Mouse (Mus musculus) forebrain, postnatal 0 days (tissue): ENCODE measurements at regions not wholly inside any gene's neighbourhood (a gene's known extent, or its start where the extent isn't known, plus 50 kb on each side); places are given as distances from the start of the nearest gene placed in this dataset.
A peak's percentile ranks its signal among the peaks of the same experiment; 100 is the strongest.

Experiments
- ATAC-seq: fragments of 200-750 bp; cut with Nextera tagmentation; 2 replicates; pipeline ENCODE4 v1.8.0; 2017; ENCODE audit warnings: mild to moderate bottlenecking, moderate library complexity
- DNase-seq: peaks from one replicate; pipeline ENCODE4 v3.0.0-alpha.2; 2015
- H3K27ac ChIP-seq: fragments of 300-500 bp; sonication (generic); 2 replicates; pipeline ENCODE4 v1.5.1; 2014; ENCODE audit warnings: low read depth, mild to moderate bottlenecking, antibody characterized with exemption, low read length, moderate library complexity, mixed read lengths
- H3K27me3 ChIP-seq: fragments of 300-500 bp; sonication (generic); 2 replicates; pipeline ENCODE4 v1.6.1; 2014; ENCODE audit warnings: mild to moderate bottlenecking, low read length, mixed read lengths; ENCODE audit not compliant: insufficient read depth
- H3K36me3 ChIP-seq: fragments of 300-500 bp; sonication (generic); 2 replicates; pipeline ENCODE4 v1.6.1; 2014; ENCODE audit warnings: mild to moderate bottlenecking, moderate library complexity; ENCODE audit not compliant: insufficient read depth
- H3K4me1 ChIP-seq: fragments of 300-500 bp; sonication (generic); 2 replicates; pipeline ENCODE4 v1.6.1; 2014; ENCODE audit warnings: antibody characterized with exemption; ENCODE audit not compliant: insufficient read depth
- H3K4me2 ChIP-seq: fragments of 300-500 bp; sonication (generic); 2 replicates; pipeline ENCODE4 v1.6.1; 2014; ENCODE audit warnings: low read depth, mild to moderate bottlenecking, moderate library complexity
- H3K4me3 ChIP-seq: fragments of 300-500 bp; sonication (generic); 2 replicates; pipeline ENCODE4 v1.5.1; 2014; ENCODE audit warnings: low read depth, low read length, mixed read lengths
- H3K9ac ChIP-seq: fragments of 300-500 bp; sonication (generic); 2 replicates; pipeline ENCODE4 v1.6.1; 2014; ENCODE audit warnings: mild to moderate bottlenecking
- H3K9me3 ChIP-seq: fragments of 300-500 bp; sonication (generic); 2 replicates; pipeline ENCODE4 v1.6.1; 2016; ENCODE audit warnings: low read length
- CTCF ChIP-seq: sonication (generic); IDR thresholded peaks from 2 replicates; pipeline ENCODE4 v1.5.1; 2016; ENCODE audit warnings: antibody characterized with exemption, control low read depth, low read depth
- WGBS: fragments of 180-500 bp; shearing (Covaris S2); extraction: QIAGEN DNeasy Blood & Tissue Kit; methylation state at CpG from one replicate; pipeline ENCODE4 v1.1.7; 2014; 5-methylcytosine and 5-hydroxymethylcytosine counted together

DNA sequence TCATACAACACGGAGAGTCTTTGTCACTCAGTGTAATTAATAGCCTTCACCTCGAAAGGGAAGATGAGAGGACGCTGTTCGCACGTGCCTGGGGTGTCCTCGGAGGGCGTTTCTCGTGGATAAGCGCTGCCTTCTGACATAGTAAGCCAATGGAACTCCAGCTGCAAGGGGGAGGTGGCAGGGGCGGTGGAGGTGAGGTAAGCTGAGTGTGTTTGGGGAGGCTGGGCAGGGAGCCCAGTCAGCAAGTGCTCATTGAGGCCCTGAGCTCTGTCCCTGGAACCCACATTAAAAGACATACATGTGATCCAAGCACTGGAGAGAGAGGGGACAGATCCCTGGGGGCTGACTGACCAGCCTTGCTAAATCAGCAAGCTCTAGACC is 234.1 kb downstream of the Setd4 start:
- Histone ChIP-seq H3K4me1 (peaks cover 7% of the 10 kb centered on the region; the same call in 1 of the 2 replicates), H3K27me3 (no peaks in the 10 kb centered on the region), H3K9ac (no peak overlapping the region), H3K27ac (0 out of 2 replicates have a peak overlapping the region, but pooled peaks have one; percentile 9), H3K9me3 (no peaks in the 10 kb centered on the region), H3K36me3 (no peaks in the 10 kb centered on the region), H3K4me3 (no peak overlapping the region), H3K4me2 (no peak overlapping the region)
- WGBS = 39% methylated on average over 10 of the region's 10 CpGs
- DNase-seq (no peak), ATAC-seq (peak; percentile 47)
- no peak for TF ChIP-seq CTCF

DNA sequence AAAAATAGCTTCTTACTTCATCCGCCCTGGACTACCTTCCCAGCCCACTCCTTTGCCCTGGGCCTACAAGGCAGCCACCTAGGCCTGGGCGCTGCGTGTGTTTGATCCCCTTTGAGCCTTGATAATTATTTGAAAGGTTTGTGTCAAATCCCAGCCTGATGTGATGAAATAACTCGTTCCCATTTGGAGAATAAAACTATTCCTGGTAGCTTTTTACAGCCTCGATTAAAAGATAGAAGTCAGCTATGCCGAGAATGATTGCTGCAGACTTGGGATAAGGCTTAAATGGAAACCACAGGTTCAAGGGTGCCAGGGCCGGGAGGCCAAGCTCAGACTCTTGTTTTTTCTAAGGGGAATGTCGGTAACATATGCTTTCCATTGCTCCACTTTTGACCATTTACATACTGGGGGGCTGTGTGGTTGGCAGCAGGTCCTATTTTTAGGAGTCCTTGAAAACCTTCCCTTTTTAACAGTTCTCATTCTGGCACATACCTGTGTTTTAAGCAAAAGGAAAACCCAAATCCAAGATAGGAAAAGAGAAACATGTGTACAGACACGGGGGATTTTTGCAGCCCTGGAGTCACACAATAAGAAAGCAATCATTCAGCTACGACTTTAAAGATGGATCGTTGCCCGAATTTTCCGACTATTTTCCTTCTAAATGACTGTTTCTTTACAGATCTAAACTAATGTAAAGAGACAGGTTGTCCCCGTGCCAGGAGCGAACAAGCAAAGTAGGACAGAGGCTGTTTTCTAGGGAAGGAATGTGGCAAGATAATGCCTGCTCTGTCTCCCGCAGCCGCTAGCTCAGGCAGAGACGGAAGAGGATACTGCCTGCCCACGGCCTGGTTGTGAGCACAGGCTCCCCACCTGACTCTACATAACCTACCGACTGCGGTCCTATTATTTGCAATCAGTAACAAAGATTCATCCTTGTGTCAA is 234.8 kb downstream of the Setd4 start:
- TF ChIP-seq CTCF = no peak
- H3K36me3 ChIP-seq = no peaks in the 10 kb centered on the region
- H3K4me1 ChIP-seq = peaks cover 7% of the 10 kb centered on the region; the same call in 1 of the 2 replicates
- H3K27ac ChIP-seq = 0 out of 2 replicates have a peak overlapping the region, but pooled peaks have one; percentile 9
- no peaks in the 10 kb centered on the region for H3K27me3 ChIP-seq
- no peaks in the 10 kb centered on the region for H3K9me3 ChIP-seq
- H3K4me3 ChIP-seq = no peak overlapping the region
- ATAC-seq (peak; percentile 61), DNase-seq (peak; percentile 57)
- no peak overlapping the region for H3K4me2 ChIP-seq
- H3K9ac ChIP-seq = no peak overlapping the region
- WGBS = 37% methylated on average over 21 of the region's 21 CpGs

GRCm38 (mm10) chr16:93367995-93368394 is 235.9 kb downstream of the Setd4 start:
- no peaks in the 10 kb centered on the region for H3K9me3 ChIP-seq
- H3K4me1 ChIP-seq = peaks cover 7% of the 10 kb centered on the region; the same call in 1 of the 2 replicates
- H3K27ac ChIP-seq = no peak overlapping the region
- ATAC-seq (no peak), DNase-seq (no peak)
- H3K4me2 ChIP-seq = no peak overlapping the region
- H3K27me3 ChIP-seq = no peaks in the 10 kb centered on the region
- H3K4me3 ChIP-seq = no peak overlapping the region
- WGBS = 86% methylated on average over 6 of the region's 6 CpGs
- H3K36me3 ChIP-seq = no peaks in the 10 kb centered on the region
- no peak for TF ChIP-seq CTCF
- H3K9ac ChIP-seq = no peak overlapping the region

DNA sequence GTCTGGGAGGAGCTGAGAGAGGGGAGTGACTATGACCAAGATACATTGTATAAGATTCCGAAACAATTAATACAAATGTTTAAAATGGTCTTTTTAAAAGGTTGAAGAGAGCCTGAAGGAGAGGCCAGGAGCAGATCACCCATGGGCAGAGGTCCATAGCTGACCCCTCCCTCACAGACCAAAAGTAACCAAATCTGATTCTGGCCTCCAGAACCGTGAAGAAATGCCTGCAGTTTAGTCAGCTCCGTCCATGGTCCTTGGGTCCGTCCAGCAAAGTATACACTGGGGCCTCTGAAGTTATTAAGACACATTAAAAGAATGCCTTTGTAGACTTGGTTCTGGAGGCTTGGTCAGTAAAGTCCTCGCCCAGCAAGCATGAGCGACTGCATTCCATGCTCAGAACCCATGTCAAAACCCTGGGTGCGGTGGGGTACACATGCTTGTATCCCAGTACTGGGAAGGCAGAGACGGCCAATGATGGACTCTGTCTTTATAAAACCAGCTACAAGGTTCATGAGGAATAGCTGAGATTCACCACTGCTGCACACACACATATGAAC is 236.5 kb downstream of the Setd4 start:
- no peak overlapping the region for H3K4me3 ChIP-seq
- H3K4me2 ChIP-seq = no peak overlapping the region
- WGBS = 94% methylated on average over 8 of the region's 8 CpGs
- DNase-seq (no peak), ATAC-seq (no peak)
- H3K36me3 ChIP-seq = no peaks in the 10 kb centered on the region
- H3K27me3 ChIP-seq = no peaks in the 10 kb centered on the region
- TF ChIP-seq CTCF = no peak
- H3K9me3 ChIP-seq = no peaks in the 10 kb centered on the region
- no peak overlapping the region for H3K27ac ChIP-seq
- peaks cover 7% of the 10 kb centered on the region; the same call in 1 of the 2 replicates for H3K4me1 ChIP-seq
- no peak overlapping the region for H3K9ac ChIP-seq

- Histone ChIP-seq H3K36me3 (no peaks in the 10 kb centered on the region), H3K4me1 (peaks cover 7% of the 10 kb centered on the region; the same call in 1 of the 2 replicates), H3K4me2 (no peak overlapping the region), H3K4me3 (no peak overlapping the region), H3K9me3 (no peaks in the 10 kb centered on the region), H3K27me3 (no peaks in the 10 kb centered on the region), H3K27ac (no peak overlapping the region), H3K9ac (no peak overlapping the region)
- 85% methylated on average over 5 of the region's 5 CpGs for WGBS
- TF ChIP-seq CTCF = no peak
- DNase-seq (no peak), ATAC-seq (no peak)
Observed at GRCm38 (mm10) chr16:93366383-93366941, 237.4 kb downstream of the Setd4 start.

- H3K36me3 ChIP-seq = no peaks in the 10 kb centered on the region
- peaks cover 7% of the 10 kb centered on the region; the same call in 1 of the 2 replicates for H3K4me1 ChIP-seq
- H3K9ac ChIP-seq = no peak overlapping the region
- no peak overlapping the region for H3K4me3 ChIP-seq
- H3K9me3 ChIP-seq = no peaks in the 10 kb centered on the region
- no peak overlapping the region for H3K4me2 ChIP-seq
- DNase-seq (no peak), ATAC-seq (no peak)
- H3K27me3 ChIP-seq = no peaks in the 10 kb centered on the region
- H3K27ac ChIP-seq = no peak overlapping the region
- WGBS = 83% methylated on average over 3 of the region's 3 CpGs
- TF ChIP-seq CTCF = no peak
Observed at GRCm38 (mm10) chr16:93365236-93365951, 238.5 kb downstream of the Setd4 start.
